Mouse (Mus musculus) adrenal gland, adult (tissue): ENCODE data around the gene Extl1.
"Not testable (repeated sequence)": the region's sequence is repeated elsewhere in the genome, so short reads cannot be mapped to it uniquely, and the experiment has no call there.

Experiments used
- DNase-seq, 2 experiments: peaks; one replicate each; pipeline ENCODE4 v3.0.0; 2022 to 2023; ENCODE audit warnings: low spot score in 1 of 2; ENCODE audit not compliant: inconsistent age in 2 of 2

Gene Extl1

GRCm38 (mm10) chr4:134383750-134384149 lies at the start of gene Extl1:
Gene Extl1, minus strand, starts transcription at chr4:134383850.
- DNase-seq: not testable (repeated sequence)

DNA sequence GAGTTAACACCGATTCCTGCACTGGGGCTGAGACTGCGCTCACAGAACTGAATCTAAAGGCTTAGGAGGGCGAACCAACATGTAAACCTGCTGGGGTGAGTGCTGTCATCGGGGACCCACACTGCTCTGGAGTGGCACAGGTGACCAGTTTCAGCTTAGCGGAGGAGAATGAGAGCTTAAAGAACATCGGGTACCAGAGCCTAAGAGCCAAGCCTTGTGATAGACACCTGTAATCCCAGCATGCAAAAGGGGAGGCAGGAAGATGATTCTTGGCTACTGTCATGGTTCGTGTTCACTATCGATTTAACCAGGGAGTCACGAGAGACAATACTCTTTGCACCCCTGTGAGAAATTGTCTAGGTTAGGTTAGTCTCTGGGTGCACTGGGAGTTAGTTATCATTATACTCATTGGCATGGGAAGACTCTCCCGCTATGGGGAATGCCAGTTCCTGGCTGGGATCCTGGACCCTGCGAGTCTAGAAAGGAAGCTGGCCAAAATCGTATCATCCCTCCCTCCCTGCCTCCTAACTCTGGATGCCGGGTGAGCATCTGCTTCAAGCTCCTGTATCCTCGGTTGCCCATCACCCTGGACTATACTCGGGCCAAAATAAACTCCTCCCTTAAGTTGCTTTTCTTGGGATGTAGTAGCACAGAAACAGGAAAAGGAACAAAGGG lies 49.2 kb upstream of the Extl1 start:
- DNase-seq: no peak

DNA sequence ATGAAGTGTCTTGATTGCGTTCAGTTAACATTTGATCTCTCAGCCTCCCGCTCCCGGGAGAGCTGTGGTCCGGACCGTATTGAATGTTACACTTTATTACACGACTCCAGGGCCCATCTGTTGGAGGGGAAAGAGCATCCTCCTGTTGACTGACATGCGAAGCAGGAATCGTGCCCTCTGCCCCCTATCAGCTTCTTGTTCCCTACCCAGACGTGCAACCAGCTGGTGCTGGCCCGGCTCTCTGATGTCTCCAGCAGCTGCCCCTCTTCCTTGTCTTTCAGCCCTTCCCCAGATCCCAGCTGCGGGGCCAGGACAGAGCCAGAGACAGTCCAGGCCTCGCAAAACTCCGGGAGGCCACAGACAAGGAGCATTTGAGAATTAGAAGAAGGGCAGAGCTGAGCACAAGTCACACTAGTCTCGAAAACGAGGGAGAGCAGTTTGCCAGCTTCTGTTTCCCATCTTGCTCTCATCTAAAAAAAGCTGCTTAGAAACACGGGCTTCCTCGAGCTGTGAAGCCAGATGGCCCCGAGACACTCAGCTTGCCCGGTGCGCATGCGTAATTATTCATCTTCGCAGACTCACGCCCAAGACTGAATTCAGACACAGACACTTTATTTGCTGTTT lies 46.8 kb upstream of the Extl1 start:
- peak; percentile 18 to 42 for DNase-seq

DNA sequence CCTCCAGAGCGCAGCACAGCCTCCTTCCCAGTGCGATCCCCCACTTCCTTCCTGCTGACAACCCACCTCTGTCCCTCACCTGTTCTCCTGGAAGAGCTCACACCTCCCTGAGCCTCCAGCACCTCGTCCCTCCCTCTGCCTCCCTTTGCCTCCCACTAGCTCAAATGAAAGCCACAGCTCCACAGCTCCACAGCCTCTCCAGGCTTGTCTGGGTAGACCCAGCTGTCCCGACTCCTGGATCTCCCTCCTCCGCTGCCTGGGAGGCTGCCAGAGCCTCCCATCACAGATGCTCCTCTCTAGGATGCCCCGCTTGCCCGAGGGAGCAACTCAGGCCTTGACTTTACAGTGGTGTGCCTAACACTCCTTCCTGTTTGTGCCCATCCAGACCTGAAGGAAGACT lies 41.4 kb upstream of the Extl1 start:
- no peak for DNase-seq

GRCm38 (mm10) chr4:134423949-134424348 lies 40.3 kb upstream of the Extl1 start:
- DNase-seq: no peak

GRCm38 (mm10) chr4:134421971-134422370 lies 38.3 kb upstream of the Extl1 start:
- DNase-seq: no peak

DNA sequence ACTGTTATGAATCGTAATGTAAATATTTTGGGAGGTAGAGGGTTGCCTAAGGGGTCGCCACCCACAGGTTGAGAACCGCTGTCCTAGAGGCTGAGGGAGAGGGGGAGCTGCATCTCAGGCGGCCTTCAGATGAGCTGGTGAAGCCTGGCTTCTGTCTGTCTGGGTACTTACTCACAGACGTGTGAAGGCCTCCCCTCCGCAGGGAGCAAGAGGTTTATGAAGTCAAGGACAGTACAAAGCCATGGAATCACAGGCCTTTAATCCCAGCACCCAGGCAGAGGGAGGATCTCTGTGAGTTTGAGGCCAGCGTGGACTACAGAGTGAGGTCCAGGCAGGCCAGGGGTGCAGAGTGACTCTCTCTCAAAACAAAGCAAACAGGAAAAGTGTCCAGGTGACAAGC lies 33.5 kb upstream of the Extl1 start:
- DNase-seq: peak; percentile 68 to 81

DNA sequence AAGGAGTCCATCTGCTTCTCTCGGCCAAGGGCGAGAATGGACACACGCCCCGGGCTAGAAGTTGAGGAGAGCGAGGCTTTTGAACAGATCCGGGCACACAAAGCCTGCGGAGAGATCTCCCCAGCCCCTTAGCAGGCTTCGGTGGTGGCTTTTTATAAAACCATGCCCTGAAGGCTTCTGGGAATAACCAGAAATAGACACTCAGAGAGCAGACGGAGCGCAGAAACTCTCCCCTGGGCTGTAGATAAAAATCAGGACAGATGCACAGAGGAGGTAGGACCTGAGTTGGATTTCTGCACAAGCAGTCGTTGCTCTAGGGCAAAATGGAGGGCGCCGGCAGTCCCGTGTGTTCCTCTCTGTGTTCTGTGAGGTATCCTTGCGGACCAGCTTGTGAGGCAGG lies 33.0 kb upstream of the Extl1 start:
- DNase-seq: peak in 1 of 2 experiments; percentile 33

DNA sequence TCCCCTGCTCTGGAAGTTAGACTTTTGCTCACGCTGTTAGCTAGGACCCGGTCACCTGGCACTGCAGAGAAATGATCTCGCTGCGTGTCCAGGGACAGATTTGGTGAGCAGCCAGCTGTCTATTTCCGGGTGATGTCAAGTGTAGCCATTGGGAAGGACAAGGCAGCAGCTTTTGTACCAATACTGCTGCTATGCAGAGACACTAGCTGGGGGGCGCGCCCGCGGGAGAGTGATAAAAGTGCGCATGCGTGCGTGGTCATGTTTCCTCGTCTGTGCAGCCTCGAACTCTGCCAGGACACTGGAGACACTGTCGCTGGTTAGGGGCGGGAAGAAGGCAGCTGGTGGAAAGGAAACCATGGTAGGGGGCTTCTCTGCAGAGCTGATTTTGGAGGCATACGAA lies 32.5 kb upstream of the Extl1 start:
- DNase-seq: no peak

- DNase-seq: no peak
These were observed 25.6 kb upstream of the Extl1 start for GRCm38 (mm10) chr4:134409286-134409685.

DNA sequence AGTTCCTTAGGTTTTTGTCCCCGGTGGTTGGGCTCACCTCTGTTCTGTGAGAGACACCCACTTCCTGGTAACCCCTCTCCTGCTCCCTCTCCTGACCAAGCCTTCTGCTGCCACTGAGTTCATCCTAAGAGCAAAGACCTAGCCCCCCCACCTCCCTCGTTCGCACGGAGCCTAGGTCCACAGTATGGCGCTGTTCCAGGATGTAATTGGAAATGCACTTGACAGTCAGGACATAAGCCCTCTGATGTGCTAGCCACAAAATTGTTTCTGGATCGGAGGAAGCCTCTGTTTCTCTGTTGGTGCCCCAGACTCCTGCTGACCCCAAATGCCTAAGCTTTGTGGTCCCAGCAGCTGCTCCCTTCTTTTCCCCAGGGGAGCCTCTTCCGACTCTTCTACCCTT lies 20.1 kb upstream of the Extl1 start:
- DNase-seq: no peak

DNA sequence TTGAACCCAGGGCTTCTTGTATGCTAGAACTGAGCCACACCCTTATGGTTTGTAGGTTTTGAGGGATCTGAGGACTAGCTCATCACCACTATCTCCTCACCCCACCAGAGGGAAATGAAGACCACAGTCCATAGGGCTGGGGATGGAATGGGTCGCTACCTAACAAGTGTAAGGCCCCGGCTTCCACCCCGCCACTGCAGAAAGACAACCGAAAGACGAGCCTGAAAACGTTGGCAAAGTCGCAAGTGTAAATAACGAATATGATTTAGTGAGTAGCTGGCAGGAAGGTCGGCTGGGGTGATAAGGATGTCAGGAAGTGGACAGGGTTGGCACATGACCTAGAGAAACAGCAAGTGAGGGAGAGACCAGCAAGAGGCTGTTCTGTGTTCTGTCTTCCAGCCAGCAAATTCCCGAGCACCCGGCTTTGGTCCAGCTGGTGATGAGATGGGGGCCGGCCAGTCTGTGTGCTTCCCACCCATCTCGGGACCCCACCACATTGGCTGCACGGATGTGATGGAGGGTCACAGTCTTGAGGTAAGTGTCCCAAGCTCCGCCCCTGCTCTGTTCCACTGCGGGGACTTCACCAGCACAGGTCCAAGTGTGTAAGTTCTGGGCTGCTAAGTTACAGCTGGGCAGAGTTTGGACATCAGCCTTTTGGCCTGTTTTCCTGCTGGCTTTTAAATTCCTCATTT lies 19.1 kb upstream of the Extl1 start:
- DNase-seq: peak; percentile 39 to 76

- DNase-seq: no peak
These were observed 18.4 kb upstream of the Extl1 start for GRCm38 (mm10) chr4:134401856-134402570.

DNA sequence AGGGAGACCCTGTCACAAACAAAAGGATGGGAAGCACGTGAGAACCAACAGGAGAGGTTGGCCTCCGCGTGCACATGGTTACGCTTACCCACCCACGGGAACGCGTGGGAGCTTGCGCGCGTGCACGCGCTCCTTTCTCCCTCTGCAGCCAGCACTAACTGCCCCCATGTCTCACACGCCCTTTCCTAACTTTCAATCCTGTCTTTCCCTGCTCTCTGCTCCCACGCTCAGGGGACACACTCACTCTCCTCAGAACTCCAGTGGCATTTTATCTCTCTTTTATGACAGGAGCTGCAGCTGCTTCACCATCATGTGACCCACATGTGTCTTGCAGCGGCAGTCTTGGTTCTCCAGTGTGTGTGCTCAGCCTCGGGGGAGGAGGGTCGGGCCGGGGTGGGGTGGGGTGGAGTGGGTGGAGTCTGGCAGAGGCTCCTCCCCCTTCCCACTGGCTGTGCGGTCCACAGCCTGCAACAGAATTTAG lies 17.6 kb upstream of the Extl1 start:
- peak; percentile 65 to 69 for DNase-seq

DNA sequence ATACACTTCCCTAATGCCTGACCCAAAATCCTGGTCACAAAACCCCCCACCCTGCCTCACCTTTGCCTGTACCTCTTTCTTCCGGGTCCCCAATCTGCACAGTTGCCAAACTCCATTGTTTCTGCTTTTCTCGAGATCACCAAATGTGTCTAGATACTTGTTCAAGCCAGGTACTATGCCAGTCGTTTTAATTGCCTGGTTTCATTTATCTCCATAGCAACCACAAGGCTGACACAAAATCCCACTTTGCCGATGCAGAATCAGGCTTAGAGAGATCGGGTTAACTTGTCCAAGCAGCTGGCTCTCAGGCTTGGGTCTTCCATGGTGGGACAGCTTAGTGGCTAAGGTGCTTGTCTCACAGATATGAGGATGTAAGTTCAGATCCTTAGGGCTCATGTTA lies 16.6 kb upstream of the Extl1 start:
- DNase-seq: no peak

GRCm38 (mm10) chr4:134397732-134398131 lies 14.1 kb upstream of the Extl1 start:
- no peak for DNase-seq

DNA sequence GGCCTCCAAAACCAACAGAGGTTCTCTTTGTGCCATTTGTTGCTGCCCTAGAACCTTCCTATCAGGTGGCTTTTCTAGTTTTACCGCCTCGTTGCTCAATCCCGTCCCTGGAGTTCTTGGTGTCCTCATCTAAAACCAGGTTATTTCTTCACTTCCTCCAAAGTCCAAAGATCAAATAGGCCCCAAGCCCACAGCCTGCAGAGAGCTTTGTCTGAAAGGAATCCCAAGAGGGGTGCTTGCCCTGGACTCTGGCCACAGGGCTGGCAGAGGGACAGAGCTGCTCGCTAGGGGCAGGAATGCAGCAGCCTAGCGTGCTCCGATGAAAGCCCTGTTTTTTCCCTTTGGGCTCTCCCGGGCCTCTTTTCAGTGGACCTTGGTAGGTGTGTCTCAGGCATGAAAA lies 13.5 kb upstream of the Extl1 start:
- peak; percentile 56 to 86 for DNase-seq

- peak; percentile 94 to 98 for DNase-seq
These were observed 12.6 kb upstream of the Extl1 start, which contains the start of gene Pafah2 for GRCm38 (mm10) chr4:134395977-134396825. Gene Pafah2, plus strand, starts transcription at chr4:134396320.

DNA sequence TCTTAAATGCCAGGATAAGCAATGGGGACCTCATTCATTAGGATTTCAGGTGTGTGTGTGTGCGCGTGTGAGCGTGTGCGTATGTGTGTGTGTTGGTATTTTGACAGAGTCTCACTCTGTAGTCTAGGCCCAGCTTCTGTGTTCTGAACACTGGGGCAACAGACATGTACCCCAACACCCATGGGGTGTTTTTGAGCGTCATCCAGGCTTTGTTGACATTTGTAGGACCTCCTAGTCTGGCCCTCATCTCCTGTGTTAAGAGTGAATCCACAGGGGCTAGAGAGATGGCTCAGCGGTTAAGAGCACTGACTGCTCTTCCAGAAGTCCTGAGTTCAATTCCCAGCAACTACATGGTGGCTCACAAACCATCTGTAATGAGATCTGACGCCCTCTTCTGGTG lies 11.5 kb upstream of the Extl1 start:
- DNase-seq: no peak

GRCm38 (mm10) chr4:134393026-134393425 lies 9.4 kb upstream of the Extl1 start:
- peak in 1 of 2 experiments; percentile 43 for DNase-seq
